Mouse (Mus musculus) cerebellum, adult 2 months (tissue): Measurements from ENCODE around the gene Klhl22. TPM values are rescaled to one million over a fixed set of nuclear protein-coding genes. Genes with fewer than 3 reads are reported as not detected.

ENCODE experiments used
- DNase-seq, 2 experiments: peaks; one replicate each; pipeline ENCODE4 v3.0.0; 2021
- H3K27ac ChIP-seq: fragments of 200-500 bp; 2 replicates; pipeline ENCODE4 v1.5.1; 2012; ENCODE audit warnings: low read length, control low read depth, inconsistent platforms; ENCODE audit not compliant: insufficient read depth
- H3K27me3 ChIP-seq: fragments of 200-500 bp; 2 replicates; pipeline ENCODE4 v1.6.1; 2012; ENCODE audit warnings: inconsistent platforms, mild to moderate bottlenecking, low read length, moderate library complexity; ENCODE audit not compliant: control insufficient read depth, insufficient read depth
- H3K4me1 ChIP-seq: fragments of 200-500 bp; 2 replicates; pipeline ENCODE4 v1.6.1; 2011; ENCODE audit warnings: low read length; ENCODE audit not compliant: control insufficient read depth, insufficient read depth
- H3K4me3 ChIP-seq: fragments of 200-500 bp; replicated peaks from 2 replicates; pipeline ENCODE3; 2011; ENCODE audit warnings: mild to moderate bottlenecking, low read depth, low read length, control low read depth; ENCODE audit not compliant: insufficient read depth
- CTCF ChIP-seq: fragments of 200-500 bp; IDR thresholded peaks from 2 replicates; pipeline ENCODE4 v1.5.1; 2011; ENCODE audit warnings: low read depth, mild to moderate bottlenecking, control low read depth, low read length, moderate library complexity, borderline replicate concordance; ENCODE audit not compliant: insufficient read depth
- POLR2A ChIP-seq: fragments of 200-500 bp; IDR thresholded peaks from 2 replicates; pipeline ENCODE4 v1.6.1; 2011; ENCODE audit warnings: low read length, control low read depth, borderline replicate concordance; ENCODE audit not compliant: insufficient read depth
- WGBS: fragments of 180-500 bp; shearing (Covaris S2); methylation state at CpG from one replicate; pipeline ENCODE4 v1.1.7; 2018; 5-methylcytosine and 5-hydroxymethylcytosine counted together
- polyA plus RNA-seq: library from polyadenylated mRNA; depleted of rRNA; stranded (reverse); fragments of >200 nt; gene quantifications from 2 replicates; pipeline ENCODE4 v1.2.3, GENCODE M21; 2012

The Klhl22 gene
- polyA plus RNA-seq, 1 experiment = 101 TPM

- no peak overlapping the region for H3K4me3 ChIP-seq
- H3K27me3 ChIP-seq = no peaks in the 10 kb centered on the region
- H3K27ac ChIP-seq = no peak overlapping the region
- H3K4me1 ChIP-seq = peaks cover 15% of the 10 kb centered on the region
- no peak for TF ChIP-seq POLR2A
- no peak for TF ChIP-seq CTCF
- DNase-seq = no peak
- 19% methylated on average over 1 of the region's 1 CpGs for WGBS
These were observed 1.7 kb downstream of the Klhl22 start for GRCm38 (mm10) chr16:17761074-17761473.

DNA sequence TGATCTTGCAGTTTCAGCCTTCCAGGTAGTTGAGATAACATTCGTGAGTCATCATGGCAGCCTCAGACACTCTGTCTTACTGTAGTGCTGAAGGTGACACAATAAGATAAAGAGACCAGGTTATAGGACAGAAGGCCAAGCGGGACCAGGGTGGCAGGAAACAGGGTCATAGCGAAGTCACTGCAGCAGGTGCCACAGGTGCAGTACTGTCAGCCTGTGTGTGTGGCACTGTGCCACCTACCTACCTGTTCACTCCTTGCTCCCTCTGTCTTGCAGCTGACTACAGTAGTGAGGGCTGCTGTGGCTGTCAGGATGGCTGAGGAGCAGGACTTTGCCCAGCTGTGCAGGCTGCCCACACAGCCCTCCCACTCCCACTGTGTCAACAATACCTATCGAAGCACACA lies 4.7 kb downstream of the Klhl22 start:
- H3K27me3 ChIP-seq = no peaks in the 10 kb centered on the region
- 61% methylated on average over 4 of the region's 4 CpGs for WGBS
- peaks cover 18% of the 10 kb centered on the region for H3K4me1 ChIP-seq
- peak in 1 of 2 experiments; percentile 15 for DNase-seq
- TF ChIP-seq POLR2A = no peak
- no peak for TF ChIP-seq CTCF
- H3K27ac ChIP-seq = no peak overlapping the region
- H3K4me3 ChIP-seq = no peak overlapping the region

DNA sequence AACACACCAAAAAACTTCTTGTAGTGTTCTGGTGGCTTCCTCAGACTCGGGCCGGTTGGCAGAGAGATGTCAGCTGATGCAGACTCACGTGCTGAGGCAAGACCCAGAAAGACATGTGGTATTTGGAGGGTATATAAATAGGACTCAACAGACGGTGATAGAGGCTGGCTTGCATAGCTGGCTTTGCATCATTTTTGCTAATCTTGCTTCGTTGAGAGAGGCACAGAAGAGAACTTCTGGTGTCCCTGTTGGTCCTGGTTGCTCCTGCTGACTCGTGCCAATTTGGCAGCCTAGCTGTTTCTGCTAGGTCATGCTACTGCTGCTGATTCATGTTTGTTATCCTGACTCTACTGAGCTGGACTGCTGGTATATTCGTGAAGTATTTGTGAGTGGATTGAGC lies 9.4 kb downstream of the Klhl22 start:
- WGBS = 8% methylated on average over 7 of the region's 7 CpGs

DNA sequence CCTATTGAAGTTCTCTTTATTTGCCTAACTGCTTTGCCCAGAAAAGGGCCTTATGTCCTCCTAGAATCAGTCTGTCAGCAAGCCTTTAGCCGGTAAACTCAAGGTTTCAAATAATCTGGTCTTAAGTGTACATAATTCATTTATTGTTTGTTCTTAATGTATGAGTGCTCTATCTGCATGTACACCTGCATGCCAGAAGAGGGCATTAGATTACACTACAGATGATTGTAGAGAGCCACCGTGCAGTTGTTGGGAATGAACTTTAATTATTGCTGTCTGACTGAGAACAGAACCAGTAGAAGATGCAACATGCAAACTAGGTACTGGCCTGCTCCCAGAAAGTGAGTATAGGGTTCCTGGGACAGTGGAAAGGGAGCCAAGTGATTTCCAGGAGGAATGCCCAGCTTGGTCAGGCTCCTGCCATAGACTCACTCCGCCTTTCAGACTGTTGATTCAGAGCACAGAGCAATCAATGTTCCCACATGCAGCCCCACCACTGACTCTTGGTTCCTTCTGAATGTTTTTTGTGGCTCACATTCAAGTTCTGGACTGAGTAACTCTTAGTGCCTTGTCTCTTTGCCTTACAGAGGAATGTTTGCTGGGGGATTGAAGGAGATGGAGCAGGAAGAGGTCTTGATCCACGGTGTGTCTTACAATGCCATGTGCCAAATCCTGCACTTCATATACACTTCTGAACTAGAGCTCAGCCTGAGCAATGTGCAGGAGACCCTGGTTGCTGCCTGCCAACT lies 11.9 kb downstream of the Klhl22 start:
- TF ChIP-seq POLR2A (no peak), CTCF (no peak)
- 54% methylated on average over 4 of the region's 4 CpGs for WGBS
- Histone ChIP-seq H3K4me1 (peaks cover 9% of the 10 kb centered on the region; the same call in 1 of the 2 replicates), H3K4me3 (no peak overlapping the region), H3K27ac (no peak overlapping the region), H3K27me3 (no peaks in the 10 kb centered on the region)
- DNase-seq = peak in 1 of 2 experiments; percentile 32

More for the DNA sequence above, 9.4 kb downstream of the Klhl22 start:
- DNase-seq = peak; percentile 68 to 91
- H3K4me3 ChIP-seq = no peak overlapping the region
- H3K27me3 ChIP-seq = no peaks in the 10 kb centered on the region
- H3K27ac ChIP-seq = peak overlapping the region; percentile 39; the same call in 1 of the 2 replicates
- no peak for TF ChIP-seq POLR2A
- TF ChIP-seq CTCF = no peak
- peaks cover 17% of the 10 kb centered on the region for H3K4me1 ChIP-seq

DNA sequence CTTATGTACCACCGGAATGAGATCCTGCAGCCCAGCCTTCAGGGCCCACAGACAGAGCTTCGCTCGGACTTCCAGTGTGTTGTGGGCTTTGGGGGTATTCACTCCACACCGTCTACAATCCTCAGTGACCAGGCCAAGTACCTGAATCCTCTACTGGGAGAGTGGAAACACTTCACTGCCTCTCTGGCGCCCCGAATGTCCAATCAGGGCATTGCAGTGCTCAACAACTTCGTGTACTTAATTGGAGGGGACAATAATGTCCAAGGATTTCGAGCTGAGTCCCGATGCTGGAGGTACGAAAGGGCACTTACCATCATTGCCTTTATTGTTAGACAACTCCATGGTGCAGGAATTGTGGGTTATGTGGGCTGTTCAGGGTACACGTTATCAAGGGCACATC lies 17.4 kb downstream of the Klhl22 start:
- WGBS = 58% methylated on average over 11 of the region's 11 CpGs
- Histone ChIP-seq H3K27me3 (no peaks in the 10 kb centered on the region), H3K4me3 (no peak overlapping the region), H3K4me1 (no peaks in the 10 kb centered on the region), H3K27ac (no peak overlapping the region)
- peak in 1 of 2 experiments; percentile 47 for DNase-seq
- TF ChIP-seq POLR2A (no peak), CTCF (peak; percentile 74)

DNA sequence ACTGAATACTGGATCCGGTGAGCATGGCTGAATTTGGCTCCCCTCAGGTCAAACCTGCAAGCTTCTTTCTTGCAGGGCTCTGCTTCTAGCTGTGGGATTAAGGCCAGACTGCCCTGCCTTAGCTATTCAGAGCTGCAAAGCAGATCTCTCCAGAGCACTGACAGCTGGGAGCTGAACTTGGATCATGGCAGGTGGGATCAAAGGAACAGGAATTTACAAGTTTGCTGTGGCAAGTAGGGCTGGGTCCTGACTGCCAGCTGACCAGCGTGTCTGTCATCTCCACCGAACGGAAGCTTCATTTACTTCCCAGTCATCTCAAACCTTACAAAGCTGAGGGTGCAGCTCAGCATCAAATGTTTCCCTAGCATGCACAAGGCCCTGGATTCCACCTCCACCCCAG lies 18.8 kb downstream of the Klhl22 start:
- no peaks in the 10 kb centered on the region for H3K27me3 ChIP-seq
- TF ChIP-seq CTCF (no peak), POLR2A (no peak)
- WGBS = 84% methylated on average over 4 of the region's 4 CpGs
- no peak for DNase-seq
- no peaks in the 10 kb centered on the region for H3K4me1 ChIP-seq
- no peak overlapping the region for H3K27ac ChIP-seq
- H3K4me3 ChIP-seq = no peak overlapping the region

DNA sequence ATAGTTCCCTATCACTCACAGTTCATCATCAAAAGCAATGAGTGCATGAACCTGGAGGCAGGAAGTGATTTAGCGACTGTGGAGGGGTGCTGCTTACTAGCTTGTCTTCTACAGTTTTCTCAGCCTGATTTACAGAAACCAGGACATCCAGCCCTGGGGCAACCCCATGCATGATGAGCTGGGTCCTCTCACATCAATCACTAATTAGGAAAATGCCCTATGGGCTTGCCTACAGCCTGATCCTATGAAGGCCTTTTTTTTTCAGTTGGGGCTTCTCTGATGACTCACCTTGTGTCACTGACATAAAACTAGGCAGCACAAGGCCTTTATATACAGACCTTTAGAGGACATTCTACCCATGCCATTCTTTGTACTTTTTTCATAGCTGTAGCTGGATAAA lies 20.3 kb downstream of the Klhl22 start:
- 86% methylated on average over 1 of the region's 1 CpGs for WGBS
- no peaks in the 10 kb centered on the region for H3K4me1 ChIP-seq

DNA sequence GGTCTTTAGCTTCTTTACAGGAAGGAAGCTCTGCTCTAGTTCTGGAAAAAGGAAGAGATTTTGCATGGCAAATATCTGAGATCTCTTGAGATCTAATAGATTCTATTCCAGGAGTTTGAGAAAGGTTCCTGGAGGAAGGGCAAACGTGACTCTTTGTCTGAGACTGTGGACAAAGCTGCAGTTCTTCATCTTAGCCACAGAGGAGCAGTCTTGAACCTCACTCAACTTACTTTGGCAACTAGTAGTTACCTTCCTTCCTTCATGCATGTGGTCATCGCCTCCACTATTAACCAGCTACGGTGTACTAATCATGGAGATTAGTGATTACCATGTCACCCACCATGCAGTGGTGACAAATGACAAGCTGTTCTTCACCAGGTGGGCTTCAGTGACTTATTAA lies 25.9 kb downstream of the Klhl22 start:
- no peak for DNase-seq
- no peak overlapping the region for H3K27ac ChIP-seq
- no peaks in the 10 kb centered on the region for H3K27me3 ChIP-seq
- H3K4me1 ChIP-seq = no peaks in the 10 kb centered on the region
- H3K4me3 ChIP-seq = no peak overlapping the region
- peak; percentile 37; the same call in 1 of the 2 replicates for TF ChIP-seq CTCF
- TF ChIP-seq POLR2A = no peak
- 40% methylated on average over 3 of the region's 3 CpGs for WGBS

More for the DNA sequence above, 20.3 kb downstream of the Klhl22 start:
- no peak overlapping the region for H3K27ac ChIP-seq
- DNase-seq = no peak
- no peaks in the 10 kb centered on the region for H3K27me3 ChIP-seq
- TF ChIP-seq CTCF = no peak
- TF ChIP-seq POLR2A = no peak
- H3K4me3 ChIP-seq = no peak overlapping the region
